Mouse (Mus musculus) myocyte (in vitro differentiated cells): Measurements from ENCODE around the gene Mia2.

ENCODE experiments used
- CEBPB ChIP-seq: IDR thresholded peaks from 2 replicates; pipeline ENCODE4 v1.6.1; 2011; ENCODE audit warnings: mild to moderate bottlenecking, moderate library complexity; ENCODE audit not compliant: poor library complexity, insufficient read depth, severe bottlenecking
- E2F4 ChIP-seq: IDR thresholded peaks from one replicate; pipeline ENCODE4 v1.6.1; 2011; ENCODE audit warnings: mild to moderate bottlenecking, control low read depth, moderate library complexity; ENCODE audit not compliant: insufficient read depth
- POLR2A ChIP-seq: IDR thresholded peaks from one replicate; pipeline ENCODE4 v1.6.1; 2011; ENCODE audit warnings: low read depth, mild to moderate bottlenecking, control low read depth, moderate library complexity; ENCODE audit not compliant: insufficient read length
- POLR2AphosphoS2 ChIP-seq: IDR thresholded peaks from one replicate; pipeline ENCODE4 v1.6.1; 2011; ENCODE audit warnings: low read depth, control low read depth; ENCODE audit not compliant: insufficient read length
- TCF12 ChIP-seq: IDR thresholded peaks from one replicate; pipeline ENCODE4 v1.6.1; 2011; ENCODE audit warnings: mild to moderate bottlenecking, control low read depth; ENCODE audit not compliant: poor library complexity, insufficient read depth, severe bottlenecking
- TCF3 ChIP-seq: IDR thresholded peaks from one replicate; pipeline ENCODE4 v1.6.1; 2011; ENCODE audit warnings: low read depth, control low read depth; ENCODE audit not compliant: insufficient read length
- USF1 ChIP-seq: IDR thresholded peaks from one replicate; pipeline ENCODE4 v1.6.1; 2011; ENCODE audit warnings: low read depth, mild to moderate bottlenecking, control low read depth, moderate library complexity

GRCm38 (mm10) chr12:59053166-59053565 is 42.4 kb upstream of the Mia2 start:
- TF ChIP-seq TCF3 (no peak), POLR2A (no peak), TCF12 (no peak), USF1 (no peak), E2F4 (no peak), POLR2AphosphoS2 (no peak), CEBPB (no peak)
